Mouse (Mus musculus): ENCODE measurements around the gene Tmem104. TPM values are rescaled to one million over a fixed set of nuclear protein-coding genes. Genes with fewer than 3 reads are reported as not detected.

The Tmem104 gene
- polyA plus RNA-seq, 1 experiment from 2014 or later, result 6.5 TPM

GRCm38 (mm10) chr11:115208126-115208525 is 20.8 kb downstream of the Tmem104 start:
- Histone ChIP-seq H3K4me3 (ENCODE audit: control insufficient read depth in 1 of 2, insufficient read depth in 1 of 2, low read depth in 1 of 2, low read length in 2 of 2) (no peak overlapping the region), H3K36me3 (ENCODE audit: control insufficient read depth, insufficient read depth, low read length) (peaks cover 41% of the 10 kb centered on the region), H3K4me1 (ENCODE audit: control insufficient read depth in 2 of 2, insufficient read depth in 2 of 2, low read length in 2 of 2) (peaks cover 6 to 12% of the 10 kb centered on the region in 2 experiments; a peak in 3 of 4 replicates), H3K27me3 (ENCODE audit: control insufficient read depth, insufficient read depth, low read length) (0 out of 2 replicates have a peak, but pooled peaks cover 3% of the 10 kb centered on the region), H3K27ac (replicated peaks in 1 of 2; ENCODE audit: control insufficient read depth in 1 of 2, insufficient read depth in 1 of 2, low read depth in 2 of 2, low read length in 2 of 2) (no peak overlapping the region), H3K4me2 (ENCODE audit: low read length) (no peak overlapping the region), H3K9ac (ENCODE audit: low read length) (no peak overlapping the region), H3K9me3 (ENCODE audit: control insufficient read depth, low read length) (no peaks in the 10 kb centered on the region)
- ATAC-seq (ENCODE audit: insufficient number of reproducible peaks, insufficient read depth, low FRiP score, low read depth), result no peak
- 82% methylated on average over 12 of the region's 12 CpGs for WGBS

GRCm38 (mm10) chr11:115208776-115209732 is 21.8 kb downstream of the Tmem104 start:
- 0 out of 2 replicates have a peak, but pooled peaks cover 3% of the 10 kb centered on the region for H3K27me3 ChIP-seq (ENCODE audit: control insufficient read depth, insufficient read depth, low read length)
- H3K4me2 ChIP-seq (ENCODE audit: low read length), result no peak overlapping the region
- H3K4me1 ChIP-seq (ENCODE audit: control insufficient read depth in 2 of 2, insufficient read depth in 2 of 2, low read length in 2 of 2), result peaks cover 6 to 12% of the 10 kb centered on the region in 2 experiments; a peak in 3 of 4 replicates
- no peaks in the 10 kb centered on the region for H3K9me3 ChIP-seq (ENCODE audit: control insufficient read depth, low read length)
- 76% methylated on average over 25 of the region's 25 CpGs for WGBS
- H3K9ac ChIP-seq (ENCODE audit: low read length), result peak overlapping the region; percentile 16; the same call in 1 of the 2 replicates
- no peak overlapping the region for H3K4me3 ChIP-seq (ENCODE audit: control insufficient read depth in 1 of 2, insufficient read depth in 1 of 2, low read depth in 1 of 2, low read length in 2 of 2)
- H3K36me3 ChIP-seq (ENCODE audit: control insufficient read depth, insufficient read depth, low read length), result peaks cover 41% of the 10 kb centered on the region
- no peak; the same call in 1 of the 2 replicates for ATAC-seq (ENCODE audit: insufficient number of reproducible peaks, insufficient read depth, low FRiP score, low read depth)
- H3K27ac ChIP-seq (replicated peaks in 1 of 2; ENCODE audit: control insufficient read depth in 1 of 2, insufficient read depth in 1 of 2, low read depth in 2 of 2, low read length in 2 of 2), result no peak overlapping the region

GRCm38 (mm10) chr11:115209958-115210357 is 22.7 kb downstream of the Tmem104 start:
- ATAC-seq (ENCODE audit: insufficient number of reproducible peaks, insufficient read depth, low FRiP score, low read depth), result no peak
- no peak overlapping the region for H3K4me3 ChIP-seq (ENCODE audit: control insufficient read depth in 1 of 2, insufficient read depth in 1 of 2, low read depth in 1 of 2, low read length in 2 of 2)
- 0 out of 2 replicates have a peak, but pooled peaks cover 2% of the 10 kb centered on the region for H3K27me3 ChIP-seq (ENCODE audit: control insufficient read depth, insufficient read depth, low read length)
- peaks cover 10 to 12% of the 10 kb centered on the region in 2 experiments for H3K4me1 ChIP-seq (ENCODE audit: control insufficient read depth in 2 of 2, insufficient read depth in 2 of 2, low read length in 2 of 2)
- H3K27ac ChIP-seq (replicated peaks in 1 of 2; ENCODE audit: control insufficient read depth in 1 of 2, insufficient read depth in 1 of 2, low read depth in 2 of 2, low read length in 2 of 2), result no peak overlapping the region
- WGBS, result 81% methylated on average over 7 of the region's 7 CpGs
- no peak overlapping the region for H3K4me2 ChIP-seq (ENCODE audit: low read length)
- no peak overlapping the region for H3K9ac ChIP-seq (ENCODE audit: low read length)
- peaks cover 37% of the 10 kb centered on the region for H3K36me3 ChIP-seq (ENCODE audit: control insufficient read depth, insufficient read depth, low read length)
- no peaks in the 10 kb centered on the region for H3K9me3 ChIP-seq (ENCODE audit: control insufficient read depth, low read length)

- Histone ChIP-seq H3K9ac (ENCODE audit: low read length) (no peak overlapping the region), H3K4me3 (ENCODE audit: control insufficient read depth in 1 of 2, insufficient read depth in 1 of 2, low read depth in 1 of 2, low read length in 2 of 2) (no peak overlapping the region), H3K27me3 (ENCODE audit: control insufficient read depth, insufficient read depth, low read length) (no peaks in the 10 kb centered on the region), H3K36me3 (ENCODE audit: control insufficient read depth, insufficient read depth, low read length) (peaks cover 16% of the 10 kb centered on the region; the same call in 1 of the 2 replicates), H3K4me2 (ENCODE audit: low read length) (no peak overlapping the region), H3K9me3 (ENCODE audit: control insufficient read depth, low read length) (no peaks in the 10 kb centered on the region), H3K4me1 (ENCODE audit: control insufficient read depth in 2 of 2, insufficient read depth in 2 of 2, low read length in 2 of 2) (peaks cover 17 to 19% of the 10 kb centered on the region in 2 experiments), H3K27ac (replicated peaks in 1 of 2; ENCODE audit: control insufficient read depth in 1 of 2, insufficient read depth in 1 of 2, low read depth in 2 of 2, low read length in 2 of 2) (no peak overlapping the region)
- WGBS, result 57% methylated on average over 13 of the region's 13 CpGs
- ATAC-seq (ENCODE audit: insufficient number of reproducible peaks, insufficient read depth, low FRiP score, low read depth), result no peak
Observed at GRCm38 (mm10) chr11:115212116-115212515, 24.8 kb downstream of the Tmem104 start.

GRCm38 (mm10) chr11:115215123-115215522 is 27.8 kb downstream of the Tmem104 start:
- Histone ChIP-seq H3K9me3 (ENCODE audit: control insufficient read depth, low read length) (no peaks in the 10 kb centered on the region), H3K27me3 (ENCODE audit: control insufficient read depth, insufficient read depth, low read length) (no peaks in the 10 kb centered on the region), H3K36me3 (ENCODE audit: control insufficient read depth, insufficient read depth, low read length) (0 out of 2 replicates have a peak, but pooled peaks cover 3% of the 10 kb centered on the region), H3K4me3 (ENCODE audit: control insufficient read depth in 1 of 2, insufficient read depth in 1 of 2, low read depth in 1 of 2, low read length in 2 of 2) (no peak overlapping the region), H3K9ac (ENCODE audit: low read length) (peak overlapping the region; percentile 34), H3K4me2 (ENCODE audit: low read length) (0 out of 2 replicates have a peak overlapping the region, but pooled peaks have one; percentile 29), H3K4me1 (ENCODE audit: control insufficient read depth in 2 of 2, insufficient read depth in 2 of 2, low read length in 2 of 2) (peaks cover 37 to 42% of the 10 kb centered on the region in 2 experiments), H3K27ac (replicated peaks in 1 of 2; ENCODE audit: control insufficient read depth in 1 of 2, insufficient read depth in 1 of 2, low read depth in 2 of 2, low read length in 2 of 2) (peak overlapping the region; percentile 48 to 72; a peak in 3 of 4 replicates)
- peak; percentile 63; the same call in 1 of the 2 replicates for ATAC-seq (ENCODE audit: insufficient number of reproducible peaks, insufficient read depth, low FRiP score, low read depth)
- WGBS, result 23% methylated on average over 5 of the region's 5 CpGs

- H3K27ac ChIP-seq (replicated peaks in 1 of 2; ENCODE audit: control insufficient read depth in 1 of 2, insufficient read depth in 1 of 2, low read depth in 2 of 2, low read length in 2 of 2), result no peak overlapping the region
- H3K4me2 ChIP-seq (ENCODE audit: low read length), result no peak overlapping the region
- no peaks in the 10 kb centered on the region for H3K36me3 ChIP-seq (ENCODE audit: control insufficient read depth, insufficient read depth, low read length)
- ATAC-seq (ENCODE audit: insufficient number of reproducible peaks, insufficient read depth, low FRiP score, low read depth), result no peak
- H3K27me3 ChIP-seq (ENCODE audit: control insufficient read depth, insufficient read depth, low read length), result no peaks in the 10 kb centered on the region
- peaks cover 45 to 60% of the 10 kb centered on the region in 2 experiments for H3K4me1 ChIP-seq (ENCODE audit: control insufficient read depth in 2 of 2, insufficient read depth in 2 of 2, low read length in 2 of 2)
- no peak overlapping the region for H3K9ac ChIP-seq (ENCODE audit: low read length)
- 53% methylated on average over 18 of the region's 18 CpGs for WGBS
- H3K9me3 ChIP-seq (ENCODE audit: control insufficient read depth, low read length), result no peaks in the 10 kb centered on the region
- no peak overlapping the region for H3K4me3 ChIP-seq (ENCODE audit: control insufficient read depth in 1 of 2, insufficient read depth in 1 of 2, low read depth in 1 of 2, low read length in 2 of 2)
Observed at GRCm38 (mm10) chr11:115217439-115218410, 30.4 kb downstream of the Tmem104 start.

GRCm38 (mm10) chr11:115219263-115219662 is 32.0 kb downstream of the Tmem104 start:
- no peak overlapping the region for H3K4me2 ChIP-seq (ENCODE audit: low read length)
- no peaks in the 10 kb centered on the region for H3K9me3 ChIP-seq (ENCODE audit: control insufficient read depth, low read length)
- H3K9ac ChIP-seq (ENCODE audit: low read length), result 0 out of 2 replicates have a peak overlapping the region, but pooled peaks have one; percentile 30
- no peaks in the 10 kb centered on the region for H3K27me3 ChIP-seq (ENCODE audit: control insufficient read depth, insufficient read depth, low read length)
- no peaks in the 10 kb centered on the region for H3K36me3 ChIP-seq (ENCODE audit: control insufficient read depth, insufficient read depth, low read length)
- 23% methylated on average over 9 of the region's 9 CpGs for WGBS
- H3K4me3 ChIP-seq (ENCODE audit: control insufficient read depth in 1 of 2, insufficient read depth in 1 of 2, low read depth in 1 of 2, low read length in 2 of 2), result no peak overlapping the region
- H3K27ac ChIP-seq (replicated peaks in 1 of 2; ENCODE audit: control insufficient read depth in 1 of 2, insufficient read depth in 1 of 2, low read depth in 2 of 2, low read length in 2 of 2), result peak overlapping the region; percentile 32 to 47
- no peak for ATAC-seq (ENCODE audit: insufficient number of reproducible peaks, insufficient read depth, low FRiP score, low read depth)
- H3K4me1 ChIP-seq (ENCODE audit: control insufficient read depth in 2 of 2, insufficient read depth in 2 of 2, low read length in 2 of 2), result peaks cover 60 to 75% of the 10 kb centered on the region in 2 experiments
